Mouse (Mus musculus) subcutaneous adipose tissue, adult 2 months (tissue): ENCODE measurements around the gene Nme7. TPM values are rescaled to one million over a fixed set of nuclear protein-coding genes. Genes with fewer than 3 reads are reported as not detected.

ENCODE experiments used
- polyA plus RNA-seq: library from polyadenylated mRNA; depleted of rRNA; stranded (reverse); fragments of >200 nt; gene quantifications from 2 replicates; pipeline ENCODE4 v1.2.3, GENCODE M21; 2012; ENCODE audit warnings: low replicate concordance; rRNA removed

Nme7 gene
- polyA plus RNA-seq = 7.0 and 10.2 TPM in 2 replicates

DNA sequence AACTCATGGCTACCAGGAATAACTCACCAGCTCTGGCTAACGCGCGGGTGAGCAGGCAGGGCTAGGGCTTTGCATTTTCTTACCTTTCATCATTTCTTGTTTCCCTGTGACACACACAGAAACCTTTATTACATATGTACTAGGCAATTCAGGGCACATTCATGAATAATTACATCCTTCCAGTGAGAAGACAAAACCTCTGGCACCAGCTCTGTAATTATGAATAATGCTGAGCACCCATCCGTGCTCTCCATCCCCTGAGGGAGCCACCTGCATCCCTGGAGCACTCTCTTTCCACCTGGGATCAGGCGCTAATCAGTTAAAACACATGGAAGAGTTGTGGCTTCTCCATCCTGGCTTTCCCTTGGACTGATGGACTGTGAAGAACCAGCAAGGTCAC lies at the start of gene Nme7:
Gene Nme7 (plus strand): TSS at position 301 of the 400 bp plus-strand sequence.

GRCm38 (mm10) chr1:164275455-164275954 lies 28.4 kb upstream of the Nme7 start, which contains the start of gene Ccdc181:
Gene Ccdc181 (plus strand): TSS chr1:164275585.

DNA sequence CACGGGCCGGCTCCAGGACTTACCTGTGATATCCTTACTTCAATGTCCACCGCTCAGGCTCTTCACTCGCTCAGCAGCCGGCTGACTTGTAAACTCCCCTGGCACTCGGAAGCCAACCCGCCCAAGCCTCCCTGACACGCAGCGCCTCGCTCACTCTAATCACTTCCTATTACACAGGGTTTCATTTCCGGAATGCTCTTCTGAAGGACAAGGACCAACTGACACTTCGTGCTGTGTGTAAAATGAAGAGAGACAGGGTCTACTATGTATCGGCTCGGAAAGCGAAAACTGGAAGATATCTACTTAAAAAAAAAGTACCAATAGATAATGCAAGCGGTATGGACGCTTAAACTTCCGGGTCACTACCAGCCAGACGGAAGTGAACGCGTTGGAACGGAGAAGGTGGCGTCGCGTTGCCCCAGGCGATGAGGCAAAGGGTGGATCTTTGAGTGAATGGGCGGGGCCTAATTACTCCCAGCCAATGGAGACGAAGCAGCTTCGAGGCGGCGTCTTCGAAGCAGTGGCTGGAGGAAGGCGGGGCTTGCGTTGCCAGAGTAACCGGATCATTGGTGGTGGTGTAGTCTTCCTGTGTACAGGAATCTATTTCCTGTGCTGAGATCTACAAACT lies 3.3 kb downstream of the Nme7 start, which contains the start of gene Blzf1:
Gene Blzf1 (minus strand): TSS at position 366 of the 628 bp plus-strand sequence.

GRCm38 (mm10) chr1:164458245-164458613 lies 154.3 kb downstream of the Nme7 start, which contains the start of gene Atp1b1:
Gene Atp1b1 (minus strand): TSS chr1:164458355.

Other genes with a start within 250 kb of the Nme7 start
- 1.0 and 2.1 TPM in 2 replicates for gene Sell, start 242.1 kb upstream of the Nme7 start, polyA plus RNA-seq
- 7.4 and 10.4 TPM in 2 replicates for gene Selp, start 188.9 kb upstream of the Nme7 start, polyA plus RNA-seq
- gene F5, start 152.3 kb upstream of the Nme7 start, polyA plus RNA-seq = 0.43 and 3.7 TPM in 2 replicates
- 6.0 and 11.5 TPM in 2 replicates for gene Slc19a2, start 55.1 kb upstream of the Nme7 start, polyA plus RNA-seq
- gene Ccdc181, start 28.5 kb upstream of the Nme7 start, polyA plus RNA-seq = 1.7 and 3.2 TPM in 2 replicates
- 6.2 and 7.1 TPM in 2 replicates for gene Blzf1, start 3.4 kb downstream of the Nme7 start, polyA plus RNA-seq
- 5.5 and 31.4 TPM in 2 replicates for gene Atp1b1, start 154.2 kb downstream of the Nme7 start, polyA plus RNA-seq